Mouse (Mus musculus): ENCODE results near the gene Sh3bp5. TPM values are rescaled to one million over a fixed set of nuclear protein-coding genes. Genes with fewer than 3 reads are reported as not detected.
A peak's percentile ranks its signal among the peaks of the same experiment; 100 is the strongest.

Sh3bp5 gene
- total and polyA plus RNA-seq, 3 experiments = 0.19 to 1.0 TPM; not detected in 1

GRCm38 (mm10) chr14:31482417-31482816 lies 46.5 kb upstream of the Sh3bp5 start:
- H3K36me3 ChIP-seq (ENCODE audit: control insufficient read depth in 1 of 2, insufficient read depth in 2 of 2, low read length in 2 of 2) = peaks cover 0 to 19% of the 10 kb centered on the region in 2 experiments; a peak in 2 of 4 replicates
- H3K4me3 ChIP-seq (ENCODE audit: control insufficient read depth in 1 of 2, insufficient read depth in 1 of 2, low read depth in 2 of 2, low read length in 2 of 2) = no peak overlapping the region
- no peaks in the 10 kb centered on the region for H3K4me1 ChIP-seq (ENCODE audit: control insufficient read depth in 1 of 2, insufficient read depth in 2 of 2, low read length in 2 of 2)
- no peaks in the 10 kb centered on the region for H3K9me3 ChIP-seq (replicated peaks; ENCODE audit: insufficient read depth, low read length)
- no peaks in the 10 kb centered on the region for H3K27me3 ChIP-seq (ENCODE audit: control insufficient read depth in 1 of 2, insufficient read depth in 2 of 2, low read length in 2 of 2)
- TF ChIP-seq CHD2 (IDR thresholded peaks at IDR 0.05; ENCODE audit: low read length) = no peak
- TF ChIP-seq USF1 (IDR thresholded peaks at IDR 0.05; ENCODE audit: low read depth, low read length) = peak; percentile 61
- no peaks in the 10 kb centered on the region for H3K79me2 ChIP-seq (ENCODE audit: control insufficient read depth, insufficient read depth, low read length, poor library complexity)
- DNase-seq (ENCODE audit: low read depth, low spot score) = peak; percentile 32
- no peak overlapping the region for H3K27ac ChIP-seq (ENCODE audit: control insufficient read depth, low read depth, low read length)
- H3K9ac ChIP-seq (ENCODE audit: control insufficient read depth, low read depth, low read length, poor library complexity, severe bottlenecking) = no peak overlapping the region

GRCm38 (mm10) chr14:31473297-31473696 lies 37.4 kb upstream of the Sh3bp5 start:
- DNase-seq (ENCODE audit: low read depth, low spot score) = no peak
- H3K4me1 ChIP-seq (ENCODE audit: control insufficient read depth in 1 of 2, insufficient read depth in 2 of 2, low read length in 2 of 2) = no peaks in the 10 kb centered on the region
- H3K9me3 ChIP-seq (replicated peaks; ENCODE audit: insufficient read depth, low read length) = no peaks in the 10 kb centered on the region
- H3K36me3 ChIP-seq (ENCODE audit: control insufficient read depth in 1 of 2, insufficient read depth in 2 of 2, low read length in 2 of 2) = no peaks in the 10 kb centered on the region; a peak in 1 of 4 replicates
- H3K27ac ChIP-seq (ENCODE audit: control insufficient read depth, low read depth, low read length) = no peak overlapping the region
- no peak overlapping the region for H3K4me3 ChIP-seq (ENCODE audit: control insufficient read depth in 1 of 2, insufficient read depth in 1 of 2, low read depth in 2 of 2, low read length in 2 of 2)
- H3K9ac ChIP-seq (ENCODE audit: control insufficient read depth, low read depth, low read length, poor library complexity, severe bottlenecking) = no peak overlapping the region
- no peaks in the 10 kb centered on the region for H3K27me3 ChIP-seq (ENCODE audit: control insufficient read depth in 1 of 2, insufficient read depth in 2 of 2, low read length in 2 of 2)
- TF ChIP-seq CTCF (IDR thresholded peaks at IDR 0.05 in 2 of 3, conservative IDR thresholded peaks at IDR 0.05 in 1 of 3; ENCODE audit: control insufficient read depth in 1 of 3, insufficient read depth in 1 of 3, low read depth in 2 of 3, low read length in 3 of 3, poor library complexity in 1 of 3, severe bottlenecking in 1 of 3) (peak in 1 of 3 experiments; percentile 27; a peak in 2 of 6 replicates), UBTF (IDR thresholded peaks at IDR 0.05; ENCODE audit: borderline replicate concordance, insufficient read depth, low read depth, low read length) (no peak), KAT2A (conservative IDR thresholded peaks at IDR 0.05; ENCODE audit: low read depth, low read length) (no peak)
- H3K79me2 ChIP-seq (ENCODE audit: control insufficient read depth, insufficient read depth, low read length, poor library complexity) = no peaks in the 10 kb centered on the region

GRCm38 (mm10) chr14:31472451-31473061 lies 36.7 kb upstream of the Sh3bp5 start:
- no peak overlapping the region for H3K9ac ChIP-seq (ENCODE audit: control insufficient read depth, low read depth, low read length, poor library complexity, severe bottlenecking)
- no peaks in the 10 kb centered on the region for H3K9me3 ChIP-seq (replicated peaks; ENCODE audit: insufficient read depth, low read length)
- H3K4me1 ChIP-seq (ENCODE audit: control insufficient read depth in 1 of 2, insufficient read depth in 2 of 2, low read length in 2 of 2) = no peaks in the 10 kb centered on the region
- no peaks in the 10 kb centered on the region for H3K27me3 ChIP-seq (ENCODE audit: control insufficient read depth in 1 of 2, insufficient read depth in 2 of 2, low read length in 2 of 2)
- peak; percentile 79 for DNase-seq (ENCODE audit: low read depth, low spot score)
- no peaks in the 10 kb centered on the region for H3K79me2 ChIP-seq (ENCODE audit: control insufficient read depth, insufficient read depth, low read length, poor library complexity)
- H3K4me3 ChIP-seq (ENCODE audit: control insufficient read depth in 1 of 2, insufficient read depth in 1 of 2, low read depth in 2 of 2, low read length in 2 of 2) = no peak overlapping the region
- no peak overlapping the region for H3K27ac ChIP-seq (ENCODE audit: control insufficient read depth, low read depth, low read length)
- no peaks in the 10 kb centered on the region for H3K36me3 ChIP-seq (ENCODE audit: control insufficient read depth in 1 of 2, insufficient read depth in 2 of 2, low read length in 2 of 2)
- TF ChIP-seq BHLHE40 (IDR thresholded peaks at IDR 0.05; ENCODE audit: borderline replicate concordance, low read depth, low read length) (no peak), USF2 (IDR thresholded peaks at IDR 0.05; ENCODE audit: borderline replicate concordance in 1 of 2, insufficient read depth in 1 of 2, low read depth in 1 of 2, low read length in 2 of 2) (no peak), GABPA (IDR thresholded peaks at IDR 0.05; ENCODE audit: low read depth, low read length) (no peak), E2F4 (IDR thresholded peaks at IDR 0.05; ENCODE audit: borderline replicate concordance, low read depth, low read length) (no peak), CTCF (IDR thresholded peaks at IDR 0.05 in 2 of 3, conservative IDR thresholded peaks at IDR 0.05 in 1 of 3; ENCODE audit: control insufficient read depth in 1 of 3, insufficient read depth in 1 of 3, low read depth in 2 of 3, low read length in 3 of 3, poor library complexity in 1 of 3, severe bottlenecking in 1 of 3) (peak; percentile 18 to 86 (median 65); a peak in 5 of 6 replicates), MYC (IDR thresholded peaks at IDR 0.05; ENCODE audit: low read depth, low read length) (no peak), USF1 (IDR thresholded peaks at IDR 0.05; ENCODE audit: low read depth, low read length) (no peak), TCF12 (IDR thresholded peaks at IDR 0.05; ENCODE audit: low read depth, low read length) (no peak), ZC3H11A (IDR thresholded peaks at IDR 0.05; ENCODE audit: low read depth, low read length) (peak; percentile 73), JUND (IDR thresholded peaks at IDR 0.05; ENCODE audit: low read depth, low read length) (no peak), ZMIZ1 (IDR thresholded peaks at IDR 0.05; ENCODE audit: low read depth, low read length) (no peak), ZNF384 (IDR thresholded peaks at IDR 0.05; ENCODE audit: low read depth, low read length) (peak; percentile 100), SIN3A (IDR thresholded peaks at IDR 0.05; ENCODE audit: low read length) (no peak), SMC3 (IDR thresholded peaks at IDR 0.05; ENCODE audit: low read depth, low read length) (peak; percentile 79), CHD2 (IDR thresholded peaks at IDR 0.05; ENCODE audit: low read length) (no peak), RAD21 (IDR thresholded peaks at IDR 0.05; ENCODE audit: low read depth, low read length) (peak; percentile 90), POLR2A (IDR thresholded peaks at IDR 0.05; ENCODE audit: control insufficient read depth in 1 of 2, insufficient read depth in 1 of 2, low read depth in 1 of 2, low read length in 2 of 2, poor library complexity in 1 of 2) (no peak), GATA1 (IDR thresholded peaks at IDR 0.05; ENCODE audit: low read depth, low read length) (no peak), MXI1 (IDR thresholded peaks at IDR 0.05; ENCODE audit: low read depth, low read length) (no peak), HCFC1 (IDR thresholded peaks at IDR 0.05; ENCODE audit: low read depth, low read length) (0 out of 2 replicates have a peak, but pooled peaks have one; percentile 23), MAZ (IDR thresholded peaks at IDR 0.05; ENCODE audit: low read depth, low read length) (no peak), ZKSCAN1 (IDR thresholded peaks at IDR 0.05; ENCODE audit: low read depth, low read length) (peak; percentile 88; the same call in 1 of the 2 replicates)

Data from MEL (cell line).